Mouse (Mus musculus): ENCODE measurements around the gene Traf5.

Gene Traf5

GRCm38 (mm10) chr1:191963948-191964772 lies 128.2 kb downstream of the Traf5 start:
- DNase-seq = peak; percentile 76 to 80

GRCm38 (mm10) chr1:191963413-191963812 lies 128.9 kb downstream of the Traf5 start:
- no peak for DNase-seq

DNA sequence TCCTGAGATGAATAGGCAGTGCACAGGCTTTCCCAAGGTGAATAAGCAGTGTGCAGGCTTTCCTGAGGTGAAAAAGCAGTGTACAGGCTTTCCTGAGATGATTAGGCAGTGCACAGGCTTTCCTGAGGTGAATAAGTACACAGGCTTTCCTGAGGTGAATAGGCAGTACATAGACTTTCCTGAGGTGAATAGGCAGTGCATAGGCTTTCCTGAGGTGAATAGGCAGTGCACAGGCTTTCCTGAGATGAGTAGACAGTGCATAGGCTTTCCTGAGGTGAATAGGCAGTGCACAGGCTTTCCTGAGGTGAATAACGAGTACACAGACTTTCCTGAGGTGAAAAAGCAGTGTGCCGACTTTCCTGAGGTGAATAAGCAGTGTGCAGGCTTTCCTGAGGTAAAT lies 131.4 kb downstream of the Traf5 start:
- DNase-seq = no peak

DNA sequence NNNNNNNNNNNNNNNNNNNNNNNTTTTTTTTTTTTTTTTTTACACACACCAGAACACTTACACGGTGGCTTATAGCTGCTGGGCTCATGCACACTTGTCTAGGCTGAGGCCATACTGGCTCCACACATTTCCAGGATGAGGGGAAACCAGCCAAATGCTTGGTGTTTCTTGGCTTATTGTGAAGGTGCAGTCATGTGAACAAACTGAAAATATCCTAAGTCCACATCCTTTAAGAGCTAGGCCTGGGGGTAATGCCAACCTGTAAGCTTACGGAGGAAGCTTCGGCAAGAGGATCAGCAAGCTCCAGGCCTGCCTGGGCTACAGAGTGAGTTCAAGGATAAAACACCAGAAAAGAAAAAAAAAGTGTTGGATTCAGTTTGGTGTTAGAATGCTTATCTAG lies 135.0 kb downstream of the Traf5 start:
- DNase-seq = no peak

GRCm38 (mm10) chr1:191956871-191957270 lies 135.5 kb downstream of the Traf5 start:
- DNase-seq = no peak

- no peak for DNase-seq
These were observed 136.1 kb downstream of the Traf5 start for GRCm38 (mm10) chr1:191956261-191956660.

- DNase-seq = peak; percentile 17 to 19
These were observed 137.3 kb downstream of the Traf5 start for GRCm38 (mm10) chr1:191955101-191955500.

GRCm38 (mm10) chr1:191952733-191953335 lies 139.5 kb downstream of the Traf5 start:
- DNase-seq = no peak

- DNase-seq = no peak
These were observed 141.7 kb downstream of the Traf5 start for GRCm38 (mm10) chr1:191950611-191951010.

DNA sequence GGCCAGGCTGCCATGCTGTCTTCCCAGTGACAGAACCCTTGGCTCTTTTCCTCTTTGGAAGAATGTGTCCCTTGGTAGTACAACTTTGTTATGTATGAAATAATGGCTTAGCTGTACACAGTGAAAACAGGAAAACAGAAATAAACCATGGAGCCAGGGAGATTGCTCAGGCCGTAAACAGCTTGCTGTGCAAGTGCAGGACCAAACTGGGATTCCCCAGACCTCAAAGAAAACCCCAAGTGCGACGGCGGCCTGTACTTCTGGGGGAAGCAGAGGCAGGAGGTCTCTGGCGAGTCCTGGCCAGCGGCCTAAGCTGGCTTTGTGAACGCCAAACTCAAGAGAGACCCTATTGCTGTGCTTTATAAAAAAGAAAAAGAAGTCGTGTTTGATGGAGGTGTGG lies 143.8 kb downstream of the Traf5 start:
- no peak for DNase-seq

GRCm38 (mm10) chr1:191947796-191948195 lies 144.6 kb downstream of the Traf5 start:
- no peak for DNase-seq

All from thymus, postnatal 36 days (tissue).